Mouse (Mus musculus) forebrain, embryonic 13.5 days (tissue): ENCODE results near the gene Rap1gds1. TPM values are rescaled to one million over a fixed set of nuclear protein-coding genes. Genes with fewer than 3 reads are reported as not detected.

ENCODE experiments used
- ATAC-seq: fragments of 200-750 bp; cut with Nextera tagmentation; 2 replicates; pipeline ENCODE4 v1.8.0; 2017
- H3K27ac ChIP-seq: fragments of 300-500 bp; sonication (generic); 2 replicates; pipeline ENCODE4 v1.5.1; 2015; ENCODE audit warnings: inconsistent platforms, mild to moderate bottlenecking, moderate library complexity
- H3K27me3 ChIP-seq: fragments of 300-500 bp; sonication (generic); 2 replicates; pipeline ENCODE4 v1.6.1; 2015; ENCODE audit warnings: mild to moderate bottlenecking, inconsistent platforms
- H3K36me3 ChIP-seq: fragments of 300-500 bp; sonication (generic); 2 replicates; pipeline ENCODE4 v1.6.1; 2015; ENCODE audit warnings: mild to moderate bottlenecking, inconsistent platforms; ENCODE audit not compliant: poor library complexity, severe bottlenecking
- H3K4me1 ChIP-seq: fragments of 300-500 bp; sonication (generic); 2 replicates; pipeline ENCODE4 v1.6.1; 2015; ENCODE audit warnings: inconsistent platforms
- H3K4me2 ChIP-seq: fragments of 300-500 bp; sonication (generic); 2 replicates; pipeline ENCODE4 v1.6.1; 2015; ENCODE audit warnings: inconsistent platforms, mild to moderate bottlenecking, moderate library complexity
- H3K4me3 ChIP-seq: fragments of 300-500 bp; sonication (generic); 2 replicates; pipeline ENCODE4 v1.5.1; 2015; ENCODE audit warnings: mild to moderate bottlenecking, inconsistent platforms
- H3K9ac ChIP-seq: fragments of 300-500 bp; sonication (generic); 2 replicates; pipeline ENCODE4 v1.6.1; 2015; ENCODE audit warnings: mild to moderate bottlenecking, inconsistent platforms
- H3K9me3 ChIP-seq: fragments of 300-500 bp; sonication (generic); replicated peaks from 2 replicates; pipeline ENCODE4 v1.6.1; 2016; ENCODE audit warnings: inconsistent platforms
- WGBS: fragments of 180-500 bp; shearing (Covaris S2); methylation state at CpG from one replicate; pipeline ENCODE4 v1.1.7; 2015; 5-methylcytosine and 5-hydroxymethylcytosine counted together
- polyA plus RNA-seq: library from polyadenylated mRNA; unstranded; fragments of >200 nt; fragmentation: Nextera tagmentation; extraction: Ambion mirVana; gene quantifications from 2 replicates; pipeline ENCODE4 v1.2.1, GENCODE M21; 2015

Gene Rap1gds1
- polyA plus RNA-seq, 1 experiment from 2014 or later, result 44.8 TPM

DNA sequence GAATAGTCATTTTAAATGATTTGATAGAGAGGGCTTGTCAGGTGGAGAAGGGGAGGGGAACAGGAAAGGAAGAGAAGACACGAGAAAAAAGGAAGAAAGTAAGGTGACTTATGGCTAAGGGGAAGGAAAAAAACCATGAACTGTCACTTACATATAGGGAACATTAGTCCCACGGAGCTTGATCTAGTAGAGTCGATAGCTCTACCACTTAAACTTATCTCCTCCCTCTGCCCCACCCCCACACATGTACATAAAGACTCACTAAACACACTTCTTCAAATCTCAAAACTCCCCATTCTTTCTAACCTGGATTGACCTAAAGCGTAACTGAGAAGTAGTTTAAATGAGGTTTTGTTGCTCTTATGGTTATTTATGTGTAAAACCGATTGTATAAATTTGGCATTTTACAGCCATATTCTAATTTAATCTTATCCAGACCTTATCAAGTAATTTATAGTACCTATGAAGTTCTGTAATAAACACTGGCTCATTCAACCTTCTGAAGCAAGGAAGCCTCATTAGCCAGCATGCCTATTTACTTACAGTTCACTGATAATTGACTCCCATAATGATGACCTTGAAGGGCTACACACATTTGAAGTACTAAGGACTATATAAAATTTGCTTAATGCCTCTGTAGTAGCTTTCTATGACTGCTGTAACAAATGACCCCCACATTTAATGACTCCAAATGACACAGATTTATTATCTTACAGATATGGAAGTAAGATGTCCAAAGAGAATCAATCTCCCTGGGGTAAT lies 9.0 kb upstream of the Rap1gds1 start:
- no peak overlapping the region for H3K27ac ChIP-seq
- H3K9me3 ChIP-seq, result peaks cover 5% of the 10 kb centered on the region
- no peaks in the 10 kb centered on the region for H3K4me1 ChIP-seq
- WGBS, result 94% methylated on average over 5 of the region's 5 CpGs
- H3K4me2 ChIP-seq, result no peak overlapping the region
- no peak overlapping the region for H3K4me3 ChIP-seq
- no peaks in the 10 kb centered on the region for H3K36me3 ChIP-seq
- no peak overlapping the region for H3K9ac ChIP-seq
- H3K27me3 ChIP-seq, result no peaks in the 10 kb centered on the region
- ATAC-seq, result no peak

DNA sequence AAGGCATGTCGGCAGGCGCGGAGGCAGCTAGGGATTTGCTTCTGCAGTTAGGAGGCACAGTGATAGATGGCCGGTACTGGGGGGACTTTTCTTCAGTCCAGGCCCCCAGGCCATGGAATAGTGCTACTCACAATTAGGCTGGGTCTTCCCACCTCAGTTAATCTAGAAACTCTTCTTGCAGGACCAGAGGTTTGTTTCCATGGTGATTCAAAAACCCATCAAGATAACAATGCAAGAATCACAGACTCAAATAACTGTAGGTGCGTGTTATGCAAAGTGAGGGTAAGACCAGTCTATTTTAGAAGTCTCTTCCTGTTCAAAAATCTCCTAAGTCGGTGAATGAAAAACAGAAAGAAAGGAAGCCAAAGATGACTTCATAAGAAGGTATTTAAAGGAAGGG lies 4.8 kb upstream of the Rap1gds1 start:
- 94% methylated on average over 6 of the region's 6 CpGs for WGBS
- no peak for ATAC-seq
- H3K9me3 ChIP-seq, result no peaks in the 10 kb centered on the region
- no peak overlapping the region for H3K27ac ChIP-seq
- H3K4me1 ChIP-seq, result peaks cover 8% of the 10 kb centered on the region; the same call in 1 of the 2 replicates
- H3K27me3 ChIP-seq, result no peaks in the 10 kb centered on the region; the same call in 1 of the 2 replicates
- H3K9ac ChIP-seq, result no peak overlapping the region
- H3K4me3 ChIP-seq, result no peak overlapping the region
- H3K4me2 ChIP-seq, result no peak overlapping the region
- no peaks in the 10 kb centered on the region for H3K36me3 ChIP-seq

DNA sequence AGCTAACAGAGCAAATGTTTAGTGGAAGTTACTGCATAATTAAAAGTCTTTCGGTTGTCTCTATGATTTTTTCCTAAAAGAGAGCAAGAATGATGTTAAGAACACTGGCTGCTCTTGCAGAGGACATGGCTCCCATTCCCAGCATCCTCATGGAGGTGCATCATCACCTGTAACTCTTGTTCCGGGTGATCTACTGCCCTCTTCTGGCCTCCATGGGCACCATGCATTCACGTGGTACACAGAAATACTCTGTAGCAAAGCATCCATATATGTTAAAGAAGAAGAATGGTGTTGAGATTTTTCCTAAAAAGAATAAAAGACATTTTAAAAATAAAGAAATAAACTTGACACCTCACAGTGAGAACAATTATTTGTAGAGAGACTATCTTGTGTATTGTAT lies 3.0 kb upstream of the Rap1gds1 start:
- Histone ChIP-seq H3K27ac (no peak overlapping the region), H3K27me3 (no peaks in the 10 kb centered on the region; the same call in 1 of the 2 replicates), H3K4me1 (peaks cover 13% of the 10 kb centered on the region), H3K36me3 (no peaks in the 10 kb centered on the region), H3K4me3 (no peak overlapping the region), H3K4me2 (no peak overlapping the region), H3K9me3 (no peaks in the 10 kb centered on the region), H3K9ac (no peak overlapping the region)
- 85% methylated on average over 3 of the region's 3 CpGs for WGBS
- no peak for ATAC-seq

DNA sequence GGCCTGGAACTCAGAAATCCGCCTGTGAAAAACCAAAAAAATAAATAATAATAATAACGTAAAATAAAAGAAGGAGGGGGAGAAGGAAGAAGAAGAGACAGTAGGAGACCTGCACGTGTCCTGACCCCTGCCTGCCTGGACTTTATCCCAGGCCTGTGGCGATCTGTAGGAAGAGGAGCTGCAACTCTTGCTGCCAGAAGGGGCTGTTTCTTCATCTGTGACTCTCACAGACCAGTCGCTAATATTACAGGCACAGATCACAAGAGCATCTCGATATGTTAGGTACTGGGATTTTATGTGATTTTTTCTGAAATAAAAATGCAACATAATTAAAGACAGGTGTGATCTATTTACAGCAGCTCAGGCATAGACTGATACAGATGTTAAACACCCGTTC lies 1.1 kb upstream of the Rap1gds1 start:
- Histone ChIP-seq H3K27ac (no peak overlapping the region; the same call in 1 of the 2 replicates), H3K4me1 (peaks cover 17% of the 10 kb centered on the region), H3K4me3 (peak overlapping the region; percentile 90), H3K4me2 (peak overlapping the region; percentile 79), H3K9me3 (no peaks in the 10 kb centered on the region), H3K36me3 (no peaks in the 10 kb centered on the region), H3K9ac (peak overlapping the region; percentile 73), H3K27me3 (no peaks in the 10 kb centered on the region; the same call in 1 of the 2 replicates)
- 17% methylated on average over 7 of the region's 7 CpGs for WGBS
- no peak for ATAC-seq

GRCm38 (mm10) chr3:139075333-139076058 lies 495 bp upstream of the Rap1gds1 start:
- Histone ChIP-seq H3K4me1 (peaks cover 17% of the 10 kb centered on the region), H3K4me3 (peak overlapping the region; percentile 90), H3K27me3 (no peaks in the 10 kb centered on the region; the same call in 1 of the 2 replicates), H3K36me3 (no peaks in the 10 kb centered on the region), H3K27ac (peak overlapping the region; percentile 85), H3K9ac (peak overlapping the region; percentile 73), H3K9me3 (no peaks in the 10 kb centered on the region), H3K4me2 (peak overlapping the region; percentile 79)
- ATAC-seq, result peak; percentile 97
- WGBS, result under 1% methylated on average over 53 of the region's 72 CpGs

DNA sequence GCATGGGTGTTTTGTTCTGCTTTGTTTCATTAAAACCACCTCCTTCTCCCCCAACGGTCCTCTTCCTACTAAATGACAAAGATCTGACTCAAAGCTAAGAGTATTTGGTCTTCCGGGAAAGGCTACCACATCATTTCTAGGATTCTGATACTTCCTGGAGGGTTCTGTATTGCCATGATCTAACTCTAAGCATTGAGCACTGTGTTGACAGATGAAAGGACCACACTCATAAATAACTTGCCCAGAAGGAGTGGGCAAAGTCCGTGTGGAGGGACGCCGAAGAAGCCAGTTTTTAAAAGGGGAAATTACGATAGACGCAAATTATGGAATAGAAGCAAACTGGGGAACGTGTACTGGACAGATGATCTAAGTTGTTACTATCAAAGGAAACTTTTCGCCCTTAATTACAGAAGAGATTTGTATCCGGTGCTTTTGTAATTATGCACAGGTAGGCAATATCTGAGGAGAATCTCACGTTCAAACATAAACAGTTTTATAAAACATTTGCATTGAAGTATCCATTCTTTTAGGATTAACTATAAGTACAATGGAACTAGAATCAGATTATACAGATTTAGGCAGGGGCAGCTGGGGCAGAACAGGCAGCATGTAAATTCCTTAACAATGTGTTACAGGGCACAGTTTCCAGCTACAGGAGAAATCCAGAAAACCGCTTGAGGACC lies 1.1 kb downstream of the Rap1gds1 start:
- H3K4me1 ChIP-seq, result peaks cover 17% of the 10 kb centered on the region
- H3K9ac ChIP-seq, result peak overlapping the region; percentile 87
- peak overlapping the region; percentile 90 for H3K4me3 ChIP-seq
- peak overlapping the region; percentile 71 for H3K4me2 ChIP-seq
- ATAC-seq, result no peak
- WGBS, result 4% methylated on average over 12 of the region's 12 CpGs
- no peaks in the 10 kb centered on the region for H3K36me3 ChIP-seq
- no peaks in the 10 kb centered on the region for H3K9me3 ChIP-seq
- no peaks in the 10 kb centered on the region; the same call in 1 of the 2 replicates for H3K27me3 ChIP-seq
- H3K27ac ChIP-seq, result peak overlapping the region; percentile 95

DNA sequence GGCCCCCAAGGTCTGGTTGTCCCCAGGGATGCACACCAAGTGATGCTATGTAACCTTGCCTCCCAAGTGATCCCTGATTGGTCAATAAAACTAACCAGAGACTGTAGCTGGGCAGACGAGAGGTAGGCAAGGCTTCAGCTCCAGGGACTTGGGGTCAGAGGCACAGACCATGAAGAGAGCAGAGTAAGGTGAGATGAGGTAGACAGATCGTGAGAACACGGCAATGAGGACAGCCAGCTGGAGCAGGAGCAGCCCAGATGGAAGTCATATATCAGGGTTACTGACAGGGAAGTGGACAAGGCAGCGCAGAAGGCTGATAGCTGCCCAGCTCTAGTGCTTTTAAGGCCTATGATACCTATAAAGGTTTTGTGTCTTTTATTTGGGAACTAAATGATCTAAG lies 5.5 kb downstream of the Rap1gds1 start:
- ATAC-seq, result no peak
- WGBS, result 90% methylated on average over 4 of the region's 4 CpGs
- Histone ChIP-seq H3K4me3 (no peak overlapping the region), H3K4me1 (peaks cover 19% of the 10 kb centered on the region), H3K27ac (no peak overlapping the region), H3K9me3 (no peaks in the 10 kb centered on the region), H3K4me2 (no peak overlapping the region), H3K36me3 (no peaks in the 10 kb centered on the region), H3K27me3 (no peaks in the 10 kb centered on the region), H3K9ac (no peak overlapping the region)

- no peak for ATAC-seq
Measured at GRCm38 (mm10) chr3:139064076-139064475, 10.9 kb downstream of the Rap1gds1 start.

DNA sequence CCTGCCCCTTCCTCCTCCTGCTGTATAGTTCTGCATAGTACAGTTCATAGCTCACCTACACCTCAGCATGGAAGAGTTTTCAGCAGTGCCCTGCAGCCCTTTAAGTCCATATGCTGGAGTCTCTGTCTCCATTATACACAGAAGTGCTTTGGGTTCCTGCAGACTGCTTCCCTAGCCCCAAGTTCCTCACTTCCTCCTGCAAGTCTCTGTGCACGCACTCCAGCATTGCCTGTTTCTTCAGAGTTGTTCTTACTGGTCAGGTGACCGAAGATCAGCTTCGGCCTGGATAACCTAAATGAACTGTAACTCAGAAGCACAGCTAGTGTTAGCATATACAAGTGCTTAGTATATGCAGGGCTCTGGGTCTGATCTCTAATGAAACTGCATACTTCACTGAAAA lies 12.9 kb downstream of the Rap1gds1 start:
- Histone ChIP-seq H3K9me3 (no peaks in the 10 kb centered on the region), H3K9ac (no peak overlapping the region), H3K27me3 (no peaks in the 10 kb centered on the region), H3K36me3 (0 out of 2 replicates have a peak, but pooled peaks cover 6% of the 10 kb centered on the region), H3K4me2 (no peak overlapping the region), H3K27ac (no peak overlapping the region), H3K4me1 (no peaks in the 10 kb centered on the region), H3K4me3 (no peak overlapping the region)
- WGBS, result 93% methylated on average over 3 of the region's 3 CpGs
- no peak for ATAC-seq

More at GRCm38 (mm10) chr3:139064076-139064475, 10.9 kb downstream of the Rap1gds1 start:
- H3K27me3 ChIP-seq, result no peaks in the 10 kb centered on the region
- H3K27ac ChIP-seq, result no peak overlapping the region
- 97% methylated on average over 9 of the region's 9 CpGs for WGBS
- H3K36me3 ChIP-seq, result 0 out of 2 replicates have a peak, but pooled peaks cover 6% of the 10 kb centered on the region
- no peak overlapping the region for H3K9ac ChIP-seq
- no peak overlapping the region for H3K4me2 ChIP-seq
- peaks cover 10% of the 10 kb centered on the region; the same call in 1 of the 2 replicates for H3K4me1 ChIP-seq
- H3K4me3 ChIP-seq, result no peak overlapping the region
- no peaks in the 10 kb centered on the region for H3K9me3 ChIP-seq

- Histone ChIP-seq H3K36me3 (0 out of 2 replicates have a peak, but pooled peaks cover 14% of the 10 kb centered on the region), H3K27ac (no peak overlapping the region), H3K4me2 (no peak overlapping the region), H3K4me3 (no peak overlapping the region), H3K27me3 (no peaks in the 10 kb centered on the region), H3K9me3 (no peaks in the 10 kb centered on the region), H3K4me1 (no peaks in the 10 kb centered on the region), H3K9ac (no peak overlapping the region)
- 90% methylated on average over 12 of the region's 12 CpGs for WGBS
- no peak for ATAC-seq
Measured at GRCm38 (mm10) chr3:139048701-139049622, 26.0 kb downstream of the Rap1gds1 start.

- no peaks in the 10 kb centered on the region for H3K27me3 ChIP-seq
- H3K9ac ChIP-seq, result no peak overlapping the region
- 80% methylated on average over 3 of the region's 3 CpGs for WGBS
- H3K27ac ChIP-seq, result no peak overlapping the region
- no peak overlapping the region for H3K4me2 ChIP-seq
- no peaks in the 10 kb centered on the region for H3K4me1 ChIP-seq
- no peak overlapping the region for H3K4me3 ChIP-seq
- H3K36me3 ChIP-seq, result peaks cover 10% of the 10 kb centered on the region; the same call in 1 of the 2 replicates
- no peak for ATAC-seq
- H3K9me3 ChIP-seq, result no peaks in the 10 kb centered on the region
Measured at GRCm38 (mm10) chr3:139042433-139042854, 32.6 kb downstream of the Rap1gds1 start.
